Mouse (Mus musculus) right cerebral cortex, postnatal 36 days (tissue): ENCODE results near the gene Pex1.
"Not testable (repeated sequence)": the region's sequence is repeated elsewhere in the genome, so short reads cannot be mapped to it uniquely, and the experiment has no call there.

Source experiments
- DNase-seq, 2 experiments: peaks; one replicate each; pipeline ENCODE4 v3.0.0; 2022; ENCODE audit warnings: low spot score in 2 of 2, mixed read lengths in 1 of 2

Pex1 gene

DNA sequence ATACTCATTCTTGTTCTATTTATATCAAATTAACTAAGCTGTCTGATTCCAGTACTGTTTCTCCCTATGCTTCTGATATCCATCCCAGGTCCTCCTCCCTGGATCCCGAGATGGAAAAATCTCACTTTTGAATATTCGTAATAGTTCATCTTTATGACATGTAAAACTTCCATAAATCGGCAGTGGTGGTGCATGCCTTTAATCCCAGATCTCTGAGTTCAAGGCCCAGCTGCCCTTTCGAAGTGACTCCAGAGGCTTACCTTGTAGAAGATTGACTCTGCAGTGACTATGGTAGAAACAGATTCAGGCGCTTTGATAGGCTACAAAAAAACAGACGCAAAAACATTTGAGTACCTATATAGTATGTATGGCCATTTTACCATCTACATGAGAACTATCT lies 48.8 kb downstream of the Pex1 start:
- DNase-seq = no peak

DNA sequence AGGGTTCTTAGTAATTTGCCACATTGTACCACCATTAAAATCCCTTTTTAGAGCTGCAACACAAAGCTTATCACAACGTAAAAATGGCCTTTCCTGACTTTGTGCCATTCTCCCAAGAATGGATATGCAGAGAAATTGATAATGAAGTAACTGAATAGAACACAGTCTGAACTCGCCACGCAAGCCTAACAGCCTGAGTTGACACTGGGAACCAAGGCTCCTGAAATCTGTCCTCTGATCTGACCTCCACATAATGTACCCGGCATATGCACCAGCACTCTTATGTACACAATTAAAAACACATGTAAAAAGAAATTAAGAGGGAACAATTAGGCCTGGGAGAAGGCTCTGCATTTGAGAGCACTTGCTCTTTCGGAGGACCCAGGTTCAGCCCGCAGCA lies 49.5 kb downstream of the Pex1 start:
- DNase-seq = no peak

DNA sequence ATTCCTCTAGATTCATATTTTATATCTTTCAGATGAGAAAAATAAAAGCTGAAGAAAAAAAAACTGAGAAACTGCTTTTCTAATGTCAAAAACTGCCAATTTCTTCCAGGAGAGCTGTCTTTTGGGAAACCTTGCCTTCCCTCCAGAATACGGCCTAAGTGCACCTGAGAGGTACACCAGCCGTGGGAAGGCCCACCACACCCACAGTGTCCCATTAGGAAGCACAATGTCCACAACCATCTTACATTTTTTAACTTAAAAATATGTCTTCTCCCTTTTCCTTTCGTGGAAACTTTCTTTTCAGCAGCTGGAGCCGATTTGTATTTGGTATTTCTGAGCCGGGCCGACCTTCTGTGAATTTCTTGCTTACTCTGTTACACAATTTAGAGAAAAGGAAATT lies 50.7 kb downstream of the Pex1 start:
- no peak for DNase-seq

DNA sequence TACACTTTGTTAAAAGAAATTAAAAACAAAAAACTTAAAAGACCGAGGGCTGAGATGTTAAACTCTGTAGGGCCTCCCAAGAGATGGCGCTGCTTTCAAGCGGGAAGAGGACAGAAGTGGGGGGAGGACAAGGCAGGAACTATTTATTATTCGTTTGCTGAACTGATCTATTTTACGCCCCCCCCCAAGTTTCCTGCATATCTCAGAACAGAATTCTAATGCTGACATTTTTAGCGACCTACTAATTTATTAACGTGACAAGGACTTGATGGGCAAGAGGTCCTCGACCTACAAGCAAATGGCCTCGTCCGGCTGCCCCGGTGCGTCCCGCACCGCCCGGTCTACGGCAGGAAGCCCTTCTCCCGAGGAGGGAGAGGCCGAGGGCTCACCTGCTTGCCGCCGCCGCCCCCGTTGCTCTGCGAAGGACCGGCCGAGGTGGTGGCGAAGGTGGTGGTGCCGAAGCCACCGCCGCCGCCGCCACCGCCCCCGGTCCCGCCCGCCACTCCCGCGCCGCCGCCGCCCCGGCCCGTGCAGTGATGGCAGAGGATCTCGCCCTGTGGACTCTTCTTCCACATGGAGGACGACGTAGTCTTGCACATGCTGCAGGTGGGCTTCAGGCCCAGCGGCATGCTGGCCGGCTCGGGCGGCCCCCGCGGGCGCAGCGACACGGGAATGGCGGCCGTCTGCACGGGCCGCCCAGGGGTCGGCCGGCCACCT lies 51.3 kb downstream of the Pex1 start:
- peak in 1 of 2 experiments; percentile 27 for DNase-seq

DNA sequence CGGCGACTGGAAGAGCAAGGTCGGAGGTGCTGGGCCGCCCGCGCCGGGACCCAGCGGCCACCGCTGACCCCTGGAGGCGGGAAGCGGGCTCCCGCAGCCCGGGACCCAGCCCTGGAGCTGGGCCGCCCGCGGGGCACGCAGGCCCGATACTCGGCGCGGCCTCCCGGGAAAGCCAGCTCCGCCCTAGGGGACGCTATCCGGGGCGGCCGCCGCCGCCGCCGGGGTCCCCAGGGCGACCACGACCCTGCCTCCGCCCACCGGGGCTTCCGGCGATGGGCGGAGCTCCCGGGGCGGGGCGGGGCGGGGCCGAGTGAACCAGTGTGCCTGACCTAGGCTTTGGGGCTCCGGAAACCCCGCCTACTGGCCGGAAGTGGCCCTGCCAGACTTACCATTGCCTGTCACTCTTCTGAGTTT lies 51.8 kb downstream of the Pex1 start:
- DNase-seq = peak; percentile 81 to 84

DNA sequence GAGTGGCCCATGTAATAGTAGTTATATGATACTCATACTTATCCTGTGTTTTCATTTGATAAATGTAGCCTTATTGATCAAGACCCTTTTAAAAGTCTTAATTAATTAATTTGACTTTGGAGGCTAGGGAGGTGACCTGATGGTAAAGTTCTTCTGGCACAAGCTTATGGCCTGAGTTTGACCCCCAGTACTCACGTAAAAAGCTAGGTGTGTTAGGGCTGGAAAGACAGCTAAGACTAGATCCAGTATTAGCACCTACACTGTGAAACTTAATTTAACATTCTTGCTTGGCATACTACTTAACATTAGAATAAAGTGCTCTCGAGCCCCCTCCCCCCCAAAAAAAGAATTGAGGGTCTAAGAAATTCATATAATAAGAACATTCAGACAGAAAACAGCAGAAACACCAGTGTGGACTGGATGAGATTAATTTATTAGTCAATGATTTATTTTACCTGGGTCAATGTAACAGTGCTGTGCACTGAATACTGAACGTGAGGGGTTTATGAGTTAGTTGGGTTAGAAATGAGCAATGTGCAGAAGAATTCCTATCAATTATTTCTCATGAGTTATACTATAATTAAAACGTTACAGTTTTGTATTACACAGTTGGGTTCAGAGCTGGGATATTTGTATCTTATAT lies 52.5 kb downstream of the Pex1 start:
- no peak for DNase-seq

DNA sequence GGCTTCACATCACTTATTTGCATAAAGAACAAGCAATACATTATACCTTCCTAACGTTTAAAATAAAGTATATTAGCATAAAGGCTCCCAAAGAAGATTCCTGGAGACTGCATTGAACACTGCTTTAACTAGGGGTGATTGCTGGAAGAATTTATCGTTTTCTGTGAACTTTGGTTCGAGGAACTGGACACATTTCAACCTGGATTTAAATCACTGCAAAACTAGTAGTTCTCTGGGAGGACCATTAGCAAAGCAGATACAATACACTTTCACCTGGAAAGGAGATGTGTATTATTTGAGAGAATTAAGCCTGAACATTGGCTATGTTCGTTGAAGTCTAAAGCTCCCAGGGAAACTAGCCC lies 53.0 kb downstream of the Pex1 start:
- DNase-seq = no peak

DNA sequence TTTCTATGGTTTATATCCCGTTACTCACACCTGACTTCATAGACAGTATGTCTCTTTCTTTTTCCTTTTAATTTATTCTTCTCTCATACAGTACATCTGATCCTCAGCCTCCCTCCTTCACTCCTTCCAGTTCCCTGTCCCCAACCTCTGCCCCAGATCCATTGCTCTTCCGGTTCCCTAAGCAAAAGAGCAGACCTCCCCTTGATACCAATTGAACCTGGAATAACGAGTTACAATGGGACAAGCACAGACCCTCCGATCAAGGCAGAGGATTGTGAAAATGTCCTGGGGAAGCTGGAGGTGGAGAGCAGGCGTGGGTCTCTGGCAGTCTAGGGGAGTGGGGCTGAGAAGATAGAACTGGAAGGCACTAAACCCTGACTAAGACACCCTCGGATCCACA lies 55.0 kb downstream of the Pex1 start, which contains the start of gene Tmbim7:
Gene Tmbim7 (plus strand): TSS at position 301 of the 400 bp plus-strand sequence.
- DNase-seq = no peak

DNA sequence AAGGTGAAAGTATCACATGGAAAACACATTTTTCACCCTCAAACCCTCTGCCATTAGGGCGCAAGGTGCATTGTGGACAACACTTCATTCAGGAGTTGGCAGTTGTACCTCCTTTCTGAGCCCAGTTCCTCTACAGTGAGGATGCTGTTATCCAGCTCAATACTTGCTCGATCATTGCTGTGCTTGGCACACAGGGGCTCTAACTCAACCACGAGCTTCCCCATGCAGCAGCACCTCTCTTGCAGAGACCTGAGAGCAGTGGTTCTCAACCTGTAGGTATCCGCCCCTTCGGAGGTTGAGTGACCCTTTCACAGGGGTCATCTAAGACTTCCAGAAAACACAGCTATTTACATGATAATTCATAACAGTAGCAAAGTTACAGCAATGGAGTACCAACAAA lies 55.8 kb downstream of the Pex1 start:
- DNase-seq = no peak

DNA sequence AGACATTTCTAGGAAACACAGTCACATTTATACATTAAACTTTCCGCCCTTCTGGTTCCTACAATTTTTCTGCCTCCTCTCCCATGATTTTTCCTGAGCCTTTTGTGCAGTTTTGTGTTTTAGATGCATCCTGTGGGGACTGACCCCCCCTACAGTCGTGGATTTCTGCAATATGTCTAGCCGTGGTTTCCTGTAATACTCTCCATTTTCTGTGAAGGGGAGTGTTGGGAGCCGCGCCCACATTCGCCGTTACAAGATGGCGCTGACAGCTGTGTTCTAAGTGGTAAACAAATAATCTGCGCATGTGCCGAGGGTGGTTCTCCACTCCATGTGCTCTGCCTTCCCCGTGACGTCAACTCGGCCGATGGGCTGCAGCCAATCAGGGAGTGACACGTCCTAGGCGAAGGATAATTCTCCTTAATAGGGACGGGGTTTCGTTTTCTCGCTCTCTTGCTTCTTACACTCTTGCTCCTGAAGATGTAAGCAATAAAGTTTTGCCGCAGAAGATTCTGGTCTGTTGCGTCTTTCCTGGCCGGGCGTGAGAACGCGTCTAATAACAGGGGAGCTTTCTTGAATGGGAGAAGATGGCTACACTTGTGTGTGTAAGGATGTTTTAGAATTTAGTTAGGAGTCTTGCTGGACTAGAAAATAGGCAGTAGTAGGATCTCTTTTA lies 57.2 kb downstream of the Pex1 start:
- DNase-seq = not testable (repeated sequence)

DNA sequence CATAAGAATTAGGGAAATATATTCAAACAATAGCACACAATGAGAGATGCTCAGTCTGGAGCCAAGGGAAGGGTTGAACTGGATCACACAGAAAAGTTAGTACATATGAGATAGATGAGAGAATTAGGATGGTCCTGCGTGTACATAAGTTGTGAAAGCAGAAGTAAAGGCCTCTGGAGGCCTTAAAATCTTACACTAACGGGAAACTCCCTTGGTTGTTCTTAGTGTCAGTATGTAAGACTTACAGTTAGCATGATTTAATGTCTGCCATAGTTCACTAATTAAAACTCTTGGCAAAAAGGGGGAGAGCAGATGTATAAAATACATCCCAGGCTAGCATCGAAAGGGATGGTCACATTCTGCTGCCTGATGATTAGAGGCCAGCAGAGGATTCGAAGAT lies 57.9 kb downstream of the Pex1 start:
- DNase-seq = no peak

DNA sequence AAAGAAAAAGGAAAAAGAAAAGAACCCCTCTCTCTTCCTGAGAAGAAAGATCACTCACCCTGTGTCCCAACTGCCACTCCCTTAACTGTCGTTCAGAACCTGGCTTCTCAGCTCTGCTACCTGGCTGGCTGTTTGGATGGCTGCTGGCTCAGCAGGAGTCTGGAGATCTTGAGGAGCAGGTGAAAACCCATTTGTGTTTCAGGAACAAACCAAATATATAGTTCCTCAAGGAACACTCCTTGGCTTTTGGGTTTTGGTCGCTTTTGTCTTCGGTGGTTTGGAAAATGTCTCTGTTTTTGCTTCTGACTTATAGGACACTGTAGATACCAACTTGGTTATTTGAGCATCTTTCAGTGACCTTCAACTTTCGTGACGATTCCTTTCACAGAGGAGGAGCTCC lies 61.2 kb downstream of the Pex1 start, which contains the start of gene Gatad1:
Gene Gatad1 (minus strand): TSS at position 101 of the 400 bp plus-strand sequence.
- no peak for DNase-seq

DNA sequence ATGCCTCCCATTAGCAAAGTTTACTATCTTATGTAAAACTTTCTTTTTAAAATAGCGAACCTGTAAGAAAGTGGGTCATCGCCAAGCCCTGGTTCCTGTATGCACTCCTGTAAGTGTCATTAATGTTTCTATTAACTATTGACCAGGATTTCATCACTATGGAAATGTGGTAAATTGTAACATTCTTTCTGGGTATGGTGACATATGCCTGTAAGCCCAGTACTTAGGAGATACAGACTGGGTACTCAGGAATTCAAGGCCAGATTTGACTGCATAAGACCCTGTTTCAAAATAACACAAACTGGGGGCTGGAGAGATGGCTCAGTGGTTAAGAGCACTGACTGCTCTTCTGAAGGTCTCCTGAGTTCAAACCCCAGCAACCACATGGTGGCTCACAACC lies 69.4 kb downstream of the Pex1 start:
- no peak for DNase-seq

DNA sequence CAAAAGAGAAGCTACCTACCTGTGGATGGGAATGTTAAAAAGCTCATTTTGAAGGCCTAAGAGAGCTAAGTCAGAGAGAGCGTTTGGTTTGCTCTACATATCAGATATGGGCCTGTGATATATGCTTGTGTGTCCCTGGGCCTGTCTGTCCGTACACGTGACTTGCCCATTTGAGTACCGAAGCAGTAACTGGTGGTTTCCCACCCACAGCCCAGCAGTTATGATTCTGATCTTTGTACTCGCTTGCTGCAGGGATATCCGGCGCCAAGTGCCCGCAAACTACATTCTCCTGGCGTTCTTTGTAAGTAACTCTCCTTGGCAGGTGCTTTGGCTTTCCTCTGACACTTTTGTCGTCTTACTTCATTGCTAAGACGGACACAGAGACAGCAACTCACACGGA lies 70.7 kb downstream of the Pex1 start:
- no peak for DNase-seq

DNA sequence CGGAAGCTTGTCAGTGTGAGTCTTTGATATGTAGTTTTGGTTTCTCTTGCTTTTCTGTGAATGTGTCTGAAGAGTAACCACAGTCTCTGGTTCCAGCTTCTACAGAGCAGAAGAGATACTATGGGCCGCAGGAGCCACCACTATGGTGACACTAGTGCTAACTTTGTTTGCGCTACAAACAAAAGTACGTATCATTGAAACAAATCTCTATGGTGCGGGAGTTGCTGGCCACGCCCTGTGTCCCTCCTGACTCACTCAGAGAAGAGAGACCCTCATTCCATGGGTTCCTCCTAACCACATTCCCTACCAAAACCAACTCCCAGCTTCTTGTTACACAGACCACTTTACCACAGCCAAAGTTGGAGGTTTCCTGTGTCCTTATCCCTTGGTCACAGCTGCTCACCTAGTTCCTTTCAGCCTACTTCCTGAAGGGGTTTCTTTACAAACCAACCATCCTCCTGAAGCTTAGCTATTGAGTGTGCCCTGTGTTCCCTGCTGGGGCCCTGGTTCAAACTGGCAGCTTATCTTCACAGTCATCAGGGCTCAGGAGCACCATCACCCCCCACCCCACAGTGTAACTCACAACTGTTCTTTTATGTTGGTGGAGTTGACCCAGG lies 74.2 kb downstream of the Pex1 start:
- DNase-seq = no peak
